Mouse (Mus musculus): ENCODE measurements around the gene Fgfr3.
A peak's percentile ranks its signal among the peaks of the same experiment; 100 is the strongest.

The Fgfr3 gene

GRCm38 (mm10) chr5:33697947-33698512 lies 23.4 kb upstream of the Fgfr3 start:
- DNase-seq (ENCODE audit: low read depth, low spot score): no peak

GRCm38 (mm10) chr5:33698669-33699068 lies 22.8 kb upstream of the Fgfr3 start:
- no peak for DNase-seq (ENCODE audit: low read depth, low spot score)

GRCm38 (mm10) chr5:33700010-33700409 lies 21.5 kb upstream of the Fgfr3 start:
- DNase-seq (ENCODE audit: low read depth, low spot score): no peak

- DNase-seq (ENCODE audit: low read depth, low spot score): no peak
Measured at GRCm38 (mm10) chr5:33701832-33702231, 19.6 kb upstream of the Fgfr3 start.

GRCm38 (mm10) chr5:33703999-33704398 lies 17.5 kb upstream of the Fgfr3 start:
- no peak for DNase-seq (ENCODE audit: low read depth, low spot score)

GRCm38 (mm10) chr5:33704945-33705611 lies 16.4 kb upstream of the Fgfr3 start:
- peak; percentile 78 for DNase-seq (ENCODE audit: low read depth, low spot score)

- DNase-seq (ENCODE audit: low read depth, low spot score): no peak
Measured at GRCm38 (mm10) chr5:33705612-33706349, 15.7 kb upstream of the Fgfr3 start.

GRCm38 (mm10) chr5:33706350-33706629 lies 15.2 kb upstream of the Fgfr3 start:
- no peak for DNase-seq (ENCODE audit: low read depth, low spot score)

- no peak for DNase-seq (ENCODE audit: low read depth, low spot score)
Measured at GRCm38 (mm10) chr5:33707163-33707562, 14.3 kb upstream of the Fgfr3 start.

- no peak for DNase-seq (ENCODE audit: low read depth, low spot score)
Measured at GRCm38 (mm10) chr5:33709037-33709436, 12.4 kb upstream of the Fgfr3 start.

- DNase-seq (ENCODE audit: low read depth, low spot score): no peak
Measured at GRCm38 (mm10) chr5:33712550-33712949, 8.9 kb upstream of the Fgfr3 start.

- DNase-seq (ENCODE audit: low read depth, low spot score): no peak
Measured at GRCm38 (mm10) chr5:33715182-33715581, 6.3 kb upstream of the Fgfr3 start.

GRCm38 (mm10) chr5:33716467-33716866 lies 5.0 kb upstream of the Fgfr3 start:
- no peak for DNase-seq (ENCODE audit: low read depth, low spot score)

GRCm38 (mm10) chr5:33718460-33718859 lies 3.0 kb upstream of the Fgfr3 start:
- DNase-seq (ENCODE audit: low read depth, low spot score): no peak

- DNase-seq (ENCODE audit: low read depth, low spot score): no peak
Measured at GRCm38 (mm10) chr5:33720852-33721490, 503 bp upstream of the Fgfr3 start.

- DNase-seq (ENCODE audit: low read depth, low spot score): no peak
Measured at GRCm38 (mm10) chr5:33722266-33723018, 968 bp downstream of the Fgfr3 start.

- peak; percentile 55 for DNase-seq (ENCODE audit: low read depth, low spot score)
Measured at GRCm38 (mm10) chr5:33723019-33723640, 1.7 kb downstream of the Fgfr3 start.

- DNase-seq (ENCODE audit: low read depth, low spot score): peak; percentile 65
Measured at GRCm38 (mm10) chr5:33723641-33724465, 2.4 kb downstream of the Fgfr3 start.

GRCm38 (mm10) chr5:33726081-33726647 lies 4.7 kb downstream of the Fgfr3 start:
- DNase-seq (ENCODE audit: low read depth, low spot score): no peak

- DNase-seq (ENCODE audit: low read depth, low spot score): no peak
Measured at GRCm38 (mm10) chr5:33726891-33727290, 5.4 kb downstream of the Fgfr3 start.
